Mouse (Mus musculus) brain, embryonic 14.5 days (tissue): ENCODE measurements at regions not wholly inside any gene's neighbourhood (a gene's known extent, or its start where the extent isn't known, plus 50 kb on each side); places are given as distances from the start of the nearest gene placed in this dataset.

Source experiments
- CTCF ChIP-seq: fragments of 200-500 bp; IDR thresholded peaks from 2 replicates; pipeline ENCODE4 v1.5.1; 2012; ENCODE audit warnings: inconsistent platforms, mild to moderate bottlenecking, moderate library complexity, borderline replicate concordance; ENCODE audit not compliant: insufficient read depth, insufficient read length; ENCODE audit errors: extremely low read depth
- POLR2A ChIP-seq: fragments of 200-500 bp; IDR thresholded peaks from 2 replicates; pipeline ENCODE4 v1.6.1; 2012; ENCODE audit warnings: mild to moderate bottlenecking, inconsistent platforms, borderline replicate concordance; ENCODE audit not compliant: poor library complexity, insufficient read depth, insufficient read length, severe bottlenecking; ENCODE audit errors: extremely low read depth

- no peak for TF ChIP-seq POLR2A
- TF ChIP-seq CTCF, result no peak
Observed at GRCm38 (mm10) chr3:33401904-33402303, 258.9 kb upstream of the Pex5l start.
